Mouse (Mus musculus) stomach, postnatal 0 days (tissue): ENCODE measurements around the gene Gcn1l1. TPM values are rescaled to one million over a fixed set of nuclear protein-coding genes. Genes with fewer than 3 reads are reported as not detected.

ENCODE experiments used
- ATAC-seq: fragments of 200-750 bp; cut with Nextera tagmentation; 2 replicates; pipeline ENCODE4 v1.8.0; 2017; ENCODE audit not compliant: low FRiP score, low TSS enrichment
- DNase-seq: peaks from one replicate; pipeline ENCODE4 v3.0.0-alpha.2; 2016; ENCODE audit warnings: low spot score
- H3K27ac ChIP-seq: fragments of 300-500 bp; sonication (generic); replicated peaks from 2 replicates; pipeline ENCODE4 v1.5.1; 2014; ENCODE audit warnings: mild to moderate bottlenecking, control low read depth
- H3K27me3 ChIP-seq: fragments of 300-500 bp; sonication (generic); 2 replicates; pipeline ENCODE4 v1.6.1; 2014; ENCODE audit warnings: low read length; ENCODE audit not compliant: control insufficient read depth, insufficient read depth
- H3K36me3 ChIP-seq: fragments of 300-500 bp; sonication (generic); 2 replicates; pipeline ENCODE4 v1.6.1; 2014; ENCODE audit warnings: low read length, mixed read lengths; ENCODE audit not compliant: control insufficient read depth, insufficient read depth
- H3K4me1 ChIP-seq: fragments of 300-500 bp; sonication (generic); replicated peaks from 2 replicates; pipeline ENCODE4 v1.6.1; 2014; ENCODE audit warnings: antibody characterized with exemption; ENCODE audit not compliant: control insufficient read depth, insufficient read depth
- H3K4me2 ChIP-seq: fragments of 300-500 bp; sonication (generic); replicated peaks from 2 replicates; pipeline ENCODE4 v1.6.1; 2014; ENCODE audit warnings: low read depth, mild to moderate bottlenecking, control low read depth, moderate library complexity
- H3K4me3 ChIP-seq: fragments of 300-500 bp; sonication (generic); 2 replicates; pipeline ENCODE4 v1.5.1; 2014; ENCODE audit warnings: low read depth, low read length, control low read depth
- H3K9ac ChIP-seq: fragments of 300-500 bp; sonication (generic); 2 replicates; pipeline ENCODE4 v1.6.1; 2014; ENCODE audit warnings: mild to moderate bottlenecking, low read length, control low read depth, mixed read lengths
- H3K9me3 ChIP-seq: fragments of 300-500 bp; sonication (generic); 2 replicates; pipeline ENCODE4 v1.6.1; 2016; ENCODE audit warnings: low read length; ENCODE audit not compliant: control insufficient read depth
- CTCF ChIP-seq: IDR thresholded peaks from 2 replicates; pipeline ENCODE4 v1.5.1; 2016; ENCODE audit warnings: antibody characterized with exemption, low read depth, mild to moderate bottlenecking, moderate library complexity
- EP300 ChIP-seq: optimal IDR thresholded peaks from 2 replicates; pipeline ENCODE3; 2016; ENCODE audit warnings: antibody characterized with exemption
- WGBS: fragments of 180-500 bp; shearing (Covaris S2); extraction: QIAGEN DNeasy Blood & Tissue Kit; methylation state at CpG from one replicate; pipeline ENCODE4 v1.1.7; 2014; 5-methylcytosine and 5-hydroxymethylcytosine counted together
- polyA plus RNA-seq: library from polyadenylated mRNA; unstranded; fragments of >200 nt; fragmentation: Nextera tagmentation; extraction: Ambion mirVana; gene quantifications from 2 replicates; pipeline ENCODE4 v1.2.1, GENCODE M21; 2015

The Gcn1l1 gene
- polyA plus RNA-seq, 1 experiment from 2014 or later, result 11.7 TPM

GRCm38 (mm10) chr5:115551386-115551785, 13.7 kb upstream of the Gcn1l1 start:
- no peak for ATAC-seq
- TF ChIP-seq CTCF (no peak), EP300 (no peak)
- WGBS, result 80% methylated on average over 12 of the region's 12 CpGs
- Histone ChIP-seq H3K4me3 (no peak overlapping the region), H3K27ac (no peak overlapping the region), H3K27me3 (no peaks in the 10 kb centered on the region), H3K4me1 (no peaks in the 10 kb centered on the region), H3K9ac (no peak overlapping the region), H3K9me3 (no peaks in the 10 kb centered on the region), H3K4me2 (no peak overlapping the region), H3K36me3 (peaks cover 28% of the 10 kb centered on the region)
- no peak for DNase-seq

- 79% methylated on average over 13 of the region's 13 CpGs for WGBS
- Histone ChIP-seq H3K4me3 (no peak overlapping the region), H3K27ac (no peak overlapping the region), H3K27me3 (no peaks in the 10 kb centered on the region), H3K9me3 (no peaks in the 10 kb centered on the region), H3K4me2 (no peak overlapping the region), H3K36me3 (peaks cover 26% of the 10 kb centered on the region), H3K9ac (no peak overlapping the region), H3K4me1 (no peaks in the 10 kb centered on the region)
- no peak for TF ChIP-seq CTCF
- TF ChIP-seq EP300, result no peak
- DNase-seq (no peak), ATAC-seq (no peak)
Measured at GRCm38 (mm10) chr5:115551799-115552198, 13.3 kb upstream of the Gcn1l1 start.

- Histone ChIP-seq H3K36me3 (peaks cover 23% of the 10 kb centered on the region), H3K4me2 (no peak overlapping the region), H3K27ac (no peak overlapping the region), H3K4me1 (no peaks in the 10 kb centered on the region), H3K27me3 (no peaks in the 10 kb centered on the region), H3K9me3 (no peaks in the 10 kb centered on the region), H3K4me3 (no peak overlapping the region), H3K9ac (no peak overlapping the region)
- ATAC-seq (no peak), DNase-seq (no peak)
- TF ChIP-seq CTCF (no peak), EP300 (no peak)
- 89% methylated on average over 33 of the region's 33 CpGs for WGBS
Measured at GRCm38 (mm10) chr5:115553801-115554420, 11.1 kb upstream of the Gcn1l1 start.

GRCm38 (mm10) chr5:115554536-115555291, 10.3 kb upstream of the Gcn1l1 start:
- peaks cover 20% of the 10 kb centered on the region for H3K36me3 ChIP-seq
- H3K4me3 ChIP-seq, result no peak overlapping the region
- no peak for ATAC-seq
- no peak for DNase-seq
- H3K9me3 ChIP-seq, result no peaks in the 10 kb centered on the region
- no peak overlapping the region for H3K4me2 ChIP-seq
- no peaks in the 10 kb centered on the region for H3K27me3 ChIP-seq
- H3K9ac ChIP-seq, result no peak overlapping the region
- H3K4me1 ChIP-seq, result no peaks in the 10 kb centered on the region
- TF ChIP-seq EP300 (no peak), CTCF (no peak)
- H3K27ac ChIP-seq, result no peak overlapping the region
- WGBS, result 86% methylated on average over 18 of the region's 18 CpGs

GRCm38 (mm10) chr5:115556217-115556616, 8.8 kb upstream of the Gcn1l1 start:
- Histone ChIP-seq H3K9ac (no peak overlapping the region), H3K36me3 (peaks cover 18% of the 10 kb centered on the region), H3K9me3 (no peaks in the 10 kb centered on the region), H3K4me1 (0 out of 2 replicates have a peak, but pooled peaks cover 3% of the 10 kb centered on the region), H3K27me3 (no peaks in the 10 kb centered on the region), H3K4me3 (no peak overlapping the region), H3K27ac (0 out of 2 replicates have a peak overlapping the region, but pooled peaks have one; percentile 13), H3K4me2 (no peak overlapping the region)
- ATAC-seq (no peak), DNase-seq (peak; percentile 83)
- WGBS, result 14% methylated on average over 8 of the region's 8 CpGs
- TF ChIP-seq EP300 (no peak), CTCF (peak; percentile 99)

GRCm38 (mm10) chr5:115558182-115558794, 6.8 kb upstream of the Gcn1l1 start:
- no peak for TF ChIP-seq EP300
- TF ChIP-seq CTCF, result no peak
- Histone ChIP-seq H3K9me3 (no peaks in the 10 kb centered on the region), H3K4me1 (0 out of 2 replicates have a peak, but pooled peaks cover 3% of the 10 kb centered on the region), H3K4me3 (no peak overlapping the region), H3K36me3 (peaks cover 21% of the 10 kb centered on the region), H3K9ac (no peak overlapping the region), H3K27me3 (no peaks in the 10 kb centered on the region), H3K27ac (no peak overlapping the region), H3K4me2 (no peak overlapping the region)
- ATAC-seq, result no peak
- WGBS, result 90% methylated on average over 14 of the region's 14 CpGs
- no peak for DNase-seq
